Mouse (Mus musculus) hindbrain, embryonic 13.5 days (tissue): Measurements from ENCODE around the gene Itga5. TPM values are rescaled to one million over a fixed set of nuclear protein-coding genes. Genes with fewer than 3 reads are reported as not detected.

Source experiments
- ATAC-seq: fragments of 200-750 bp; cut with Nextera tagmentation; 2 replicates; pipeline ENCODE4 v1.8.0; 2017; ENCODE audit warnings: moderate TSS enrichment; ENCODE audit not compliant: low FRiP score
- H3K27ac ChIP-seq: fragments of 300-500 bp; sonication (generic); 2 replicates; pipeline ENCODE4 v1.5.1; 2015; ENCODE audit warnings: inconsistent platforms, mild to moderate bottlenecking, moderate library complexity
- H3K27me3 ChIP-seq: fragments of 300-500 bp; sonication (generic); 2 replicates; pipeline ENCODE4 v1.6.1; 2015; ENCODE audit warnings: mild to moderate bottlenecking, inconsistent platforms
- H3K36me3 ChIP-seq: fragments of 300-500 bp; sonication (generic); 2 replicates; pipeline ENCODE4 v1.6.1; 2015; ENCODE audit warnings: mild to moderate bottlenecking, inconsistent platforms
- H3K4me1 ChIP-seq: fragments of 300-500 bp; sonication (generic); replicated peaks from 2 replicates; pipeline ENCODE4 v1.6.1; 2015; ENCODE audit warnings: inconsistent platforms
- H3K4me2 ChIP-seq: fragments of 300-500 bp; sonication (generic); 2 replicates; pipeline ENCODE4 v1.6.1; 2015; ENCODE audit warnings: inconsistent platforms, mild to moderate bottlenecking, moderate library complexity
- H3K4me3 ChIP-seq: fragments of 300-500 bp; sonication (generic); 2 replicates; pipeline ENCODE4 v1.5.1; 2015; ENCODE audit warnings: mild to moderate bottlenecking, inconsistent platforms
- H3K9ac ChIP-seq: fragments of 300-500 bp; sonication (generic); 2 replicates; pipeline ENCODE4 v1.6.1; 2015; ENCODE audit warnings: mild to moderate bottlenecking, inconsistent platforms
- H3K9me3 ChIP-seq: fragments of 300-500 bp; sonication (generic); 2 replicates; pipeline ENCODE4 v1.6.1; 2016; ENCODE audit warnings: inconsistent platforms
- WGBS: fragments of 180-500 bp; shearing (Covaris S2); methylation state at CpG from one replicate; pipeline ENCODE4 v1.1.7; 2015; 5-methylcytosine and 5-hydroxymethylcytosine counted together
- polyA plus RNA-seq: library from polyadenylated mRNA; unstranded; fragments of >200 nt; fragmentation: Nextera tagmentation; extraction: Ambion mirVana; gene quantifications from 2 replicates; pipeline ENCODE4 v1.2.1, GENCODE M21; 2015

Itga5 gene
- polyA plus RNA-seq, 1 experiment from 2014 or later: 8.6 TPM

DNA sequence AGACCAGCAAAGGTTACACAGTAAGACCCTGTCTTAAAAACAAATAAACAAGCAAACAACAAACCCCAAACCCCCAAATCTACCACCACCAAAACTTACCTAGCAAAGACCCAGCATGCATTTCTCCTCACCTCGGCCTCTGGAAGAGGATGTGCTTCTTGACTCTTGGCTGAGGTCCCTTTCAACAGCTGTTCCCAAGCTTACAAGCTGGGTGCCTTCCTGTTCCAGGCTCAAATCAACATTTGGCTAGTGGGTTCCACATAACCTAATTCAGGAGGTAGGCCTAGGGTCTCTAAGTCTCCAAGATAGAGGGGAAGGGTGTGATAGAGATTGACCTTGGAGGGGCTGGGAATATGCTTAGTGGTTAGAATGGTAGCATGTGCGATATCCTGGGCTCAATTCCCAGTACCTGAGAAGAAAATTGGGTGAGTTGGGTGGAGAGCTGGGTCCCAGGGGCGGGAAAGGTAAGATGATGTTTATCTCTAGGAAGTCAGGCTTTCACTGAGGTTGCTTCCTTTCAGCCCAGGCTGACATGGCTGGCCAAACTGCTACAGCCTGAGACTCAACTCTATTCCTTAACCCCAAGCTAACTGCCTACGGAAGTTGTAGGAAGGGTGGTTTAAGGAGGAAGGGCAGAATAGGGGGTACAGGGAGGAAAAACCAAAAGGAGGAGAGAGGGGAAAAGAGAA is 8.7 kb upstream of the Itga5 start:
- peaks cover 19% of the 10 kb centered on the region for H3K4me1 ChIP-seq
- H3K27me3 ChIP-seq: no peaks in the 10 kb centered on the region
- no peaks in the 10 kb centered on the region for H3K9me3 ChIP-seq
- 91% methylated on average over 4 of the region's 4 CpGs for WGBS
- H3K36me3 ChIP-seq: no peaks in the 10 kb centered on the region
- no peak overlapping the region for H3K4me3 ChIP-seq
- H3K27ac ChIP-seq: no peak overlapping the region
- ATAC-seq: no peak
- no peak overlapping the region for H3K9ac ChIP-seq
- H3K4me2 ChIP-seq: no peak overlapping the region

DNA sequence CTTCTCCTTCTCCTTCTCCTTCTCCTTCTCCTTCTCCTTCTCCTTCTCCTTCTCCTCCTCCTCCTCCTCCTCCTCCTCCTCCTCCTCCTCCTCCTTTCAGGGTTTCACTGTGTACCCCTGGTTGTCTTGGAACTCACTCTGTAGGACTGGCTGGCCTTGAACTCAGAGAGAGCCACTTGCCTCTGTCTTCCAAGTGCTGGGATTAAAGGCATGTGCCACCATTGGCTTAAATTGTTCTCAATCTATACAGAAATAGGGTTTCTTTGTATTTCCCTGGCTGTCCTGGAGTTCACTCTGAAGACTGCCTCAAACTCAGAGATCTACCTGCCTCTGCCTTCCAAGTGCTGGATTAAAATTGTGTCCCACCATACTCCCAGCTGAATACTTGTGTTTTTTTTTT is 5.9 kb upstream of the Itga5 start:
- Histone ChIP-seq H3K36me3 (no peaks in the 10 kb centered on the region), H3K27me3 (peaks cover 16% of the 10 kb centered on the region), H3K4me2 (no peak overlapping the region), H3K9me3 (no peaks in the 10 kb centered on the region), H3K9ac (no peak overlapping the region), H3K4me3 (no peak overlapping the region), H3K27ac (no peak overlapping the region), H3K4me1 (peaks cover 4% of the 10 kb centered on the region; the same call in 1 of the 2 replicates)
- no peak for ATAC-seq

DNA sequence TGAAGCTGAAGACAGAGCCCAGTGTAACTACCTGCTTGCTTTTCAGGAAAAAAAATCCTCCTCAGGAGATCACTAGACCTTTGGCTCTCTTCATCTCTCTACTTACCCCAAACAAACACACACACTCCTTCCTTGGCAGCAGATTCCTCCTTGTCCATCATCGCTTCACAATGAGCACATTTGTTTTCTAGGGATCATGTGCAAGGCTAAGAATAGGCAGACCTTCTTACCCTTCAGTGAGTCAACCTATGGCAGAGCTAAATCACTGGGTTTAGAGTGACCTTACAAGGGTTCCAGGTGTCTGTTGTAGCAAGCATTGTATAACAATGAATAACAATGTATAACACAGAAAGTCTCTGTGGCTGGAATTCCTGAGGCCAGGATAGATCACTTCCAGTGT is 5.2 kb upstream of the Itga5 start:
- H3K4me2 ChIP-seq: no peak overlapping the region
- H3K4me3 ChIP-seq: no peak overlapping the region
- no peak for ATAC-seq
- H3K36me3 ChIP-seq: no peaks in the 10 kb centered on the region
- no peak overlapping the region for H3K27ac ChIP-seq
- peaks cover 10% of the 10 kb centered on the region for H3K4me1 ChIP-seq
- H3K27me3 ChIP-seq: peaks cover 23% of the 10 kb centered on the region
- no peaks in the 10 kb centered on the region for H3K9me3 ChIP-seq
- 89% methylated on average over 1 of the region's 1 CpGs for whole genome bisulfite sequencing
- H3K9ac ChIP-seq: no peak overlapping the region

DNA sequence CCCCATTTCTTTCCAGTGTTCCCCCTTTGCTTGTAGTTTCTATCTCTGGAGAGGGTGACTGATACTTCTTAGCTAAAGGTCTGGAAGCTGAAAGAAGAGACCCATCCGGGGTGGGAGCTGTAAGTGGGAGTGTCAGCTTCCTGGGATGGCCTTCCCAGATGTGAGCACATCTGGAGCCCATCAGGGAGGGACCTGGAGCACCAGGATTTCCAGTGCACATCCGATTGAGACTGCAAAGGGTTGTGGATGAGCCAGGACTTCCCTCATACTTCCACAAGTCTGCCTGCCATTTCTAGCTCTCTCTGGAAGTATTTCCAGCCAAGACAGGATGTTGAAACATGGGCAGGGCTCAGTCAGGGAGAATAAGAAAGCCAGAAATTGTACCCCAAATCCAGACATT is 4.6 kb upstream of the Itga5 start:
- Histone ChIP-seq H3K9me3 (no peaks in the 10 kb centered on the region), H3K36me3 (no peaks in the 10 kb centered on the region), H3K4me3 (no peak overlapping the region), H3K4me1 (peaks cover 11% of the 10 kb centered on the region), H3K4me2 (no peak overlapping the region), H3K27me3 (peaks cover 29% of the 10 kb centered on the region), H3K9ac (no peak overlapping the region), H3K27ac (no peak overlapping the region)
- ATAC-seq: no peak
- 35% methylated on average over 2 of the region's 2 CpGs for WGBS

DNA sequence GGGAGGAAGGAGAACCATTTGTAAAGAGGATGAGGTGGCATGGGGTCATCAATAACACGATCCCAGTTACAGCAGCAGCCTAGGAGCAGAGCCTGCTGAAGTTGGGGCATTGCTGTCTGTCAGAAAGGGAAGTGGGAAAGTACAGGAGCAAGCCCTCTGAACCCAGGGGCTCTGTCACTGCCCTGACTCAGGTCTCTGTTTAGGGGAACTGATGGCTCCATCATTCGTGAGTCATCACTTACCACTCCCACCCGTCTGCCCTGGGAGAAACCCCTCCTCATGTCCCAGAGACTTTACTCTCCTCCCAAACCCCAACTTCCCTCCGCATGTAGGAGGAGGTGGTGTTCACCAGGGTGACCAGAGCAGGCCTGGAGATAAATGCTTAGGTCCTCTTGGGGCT is 3.9 kb upstream of the Itga5 start:
- Histone ChIP-seq H3K27ac (no peak overlapping the region), H3K27me3 (peaks cover 36% of the 10 kb centered on the region), H3K9me3 (no peaks in the 10 kb centered on the region), H3K9ac (no peak overlapping the region), H3K4me1 (peaks cover 18% of the 10 kb centered on the region), H3K4me2 (no peak overlapping the region), H3K4me3 (no peak overlapping the region), H3K36me3 (no peaks in the 10 kb centered on the region)
- no peak for ATAC-seq
- 57% methylated on average over 4 of the region's 4 CpGs for WGBS

DNA sequence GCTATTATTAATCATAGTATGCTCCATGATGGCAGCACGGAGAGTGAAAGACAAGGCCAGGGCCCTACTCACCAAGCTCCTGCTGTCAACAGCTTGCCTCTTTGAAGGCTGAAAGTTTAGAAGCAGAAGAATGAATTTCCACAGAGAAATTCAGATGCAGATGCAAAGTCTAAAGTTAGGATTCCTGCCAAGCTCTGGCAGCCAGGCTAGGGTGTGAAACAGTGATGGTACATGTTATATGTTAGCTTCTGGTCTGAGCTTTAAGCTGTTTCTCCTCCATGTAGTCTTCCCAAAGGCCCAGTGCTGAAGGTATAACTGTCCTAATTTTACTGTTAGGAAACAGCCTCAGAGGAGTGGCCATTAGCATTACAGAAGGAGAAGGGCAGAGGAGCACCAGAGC is 2.6 kb upstream of the Itga5 start:
- Histone ChIP-seq H3K27me3 (peaks cover 49% of the 10 kb centered on the region), H3K9me3 (no peaks in the 10 kb centered on the region), H3K4me3 (no peak overlapping the region), H3K27ac (no peak overlapping the region), H3K9ac (no peak overlapping the region), H3K36me3 (no peaks in the 10 kb centered on the region), H3K4me1 (peaks cover 21% of the 10 kb centered on the region), H3K4me2 (no peak overlapping the region)
- WGBS: 56% methylated on average over 1 of the region's 1 CpGs
- no peak for ATAC-seq

DNA sequence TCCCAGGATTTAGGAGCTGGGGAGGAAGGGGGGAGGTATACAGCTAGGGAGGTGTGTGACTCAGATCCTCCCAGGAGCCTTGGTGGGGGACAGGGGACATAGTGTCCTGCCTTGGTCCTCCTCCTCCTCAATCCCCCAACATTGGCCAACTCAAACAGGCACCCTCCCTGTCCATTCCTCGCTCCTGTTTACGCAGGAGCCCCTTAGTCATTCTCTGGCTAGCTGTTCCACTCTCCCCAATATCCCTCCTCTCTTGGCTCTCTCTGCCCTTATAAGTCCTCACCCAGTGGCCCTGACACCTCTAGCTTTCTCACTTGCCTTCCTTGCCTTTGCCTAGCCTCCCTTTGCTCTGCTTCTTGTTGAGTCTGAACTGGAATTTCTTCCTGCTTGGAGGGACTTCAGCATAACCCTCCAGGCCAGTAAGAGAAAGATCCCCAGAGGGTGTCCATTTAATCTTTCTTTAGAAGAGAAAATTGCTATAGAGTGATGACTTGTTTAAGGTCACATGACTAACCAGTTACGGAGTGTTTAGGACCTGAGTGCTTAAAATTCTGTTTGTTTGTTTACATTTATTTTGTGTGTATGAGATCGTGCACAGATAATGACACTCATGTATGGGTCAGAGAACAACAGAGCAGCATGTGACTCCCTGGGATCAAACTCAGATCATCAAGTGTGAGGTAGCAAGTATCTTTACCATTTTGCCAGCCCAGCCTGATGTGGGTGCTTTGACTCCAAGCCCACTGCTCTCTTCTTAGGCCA is 1.8 kb upstream of the Itga5 start:
- H3K36me3 ChIP-seq: no peaks in the 10 kb centered on the region
- ATAC-seq: no peak
- no peak overlapping the region for H3K9ac ChIP-seq
- WGBS: 83% methylated on average over 4 of the region's 4 CpGs
- no peak overlapping the region for H3K4me2 ChIP-seq
- H3K27ac ChIP-seq: no peak overlapping the region
- peaks cover 21% of the 10 kb centered on the region for H3K4me1 ChIP-seq
- H3K27me3 ChIP-seq: peaks cover 49% of the 10 kb centered on the region
- H3K9me3 ChIP-seq: no peaks in the 10 kb centered on the region
- no peak overlapping the region for H3K4me3 ChIP-seq

DNA sequence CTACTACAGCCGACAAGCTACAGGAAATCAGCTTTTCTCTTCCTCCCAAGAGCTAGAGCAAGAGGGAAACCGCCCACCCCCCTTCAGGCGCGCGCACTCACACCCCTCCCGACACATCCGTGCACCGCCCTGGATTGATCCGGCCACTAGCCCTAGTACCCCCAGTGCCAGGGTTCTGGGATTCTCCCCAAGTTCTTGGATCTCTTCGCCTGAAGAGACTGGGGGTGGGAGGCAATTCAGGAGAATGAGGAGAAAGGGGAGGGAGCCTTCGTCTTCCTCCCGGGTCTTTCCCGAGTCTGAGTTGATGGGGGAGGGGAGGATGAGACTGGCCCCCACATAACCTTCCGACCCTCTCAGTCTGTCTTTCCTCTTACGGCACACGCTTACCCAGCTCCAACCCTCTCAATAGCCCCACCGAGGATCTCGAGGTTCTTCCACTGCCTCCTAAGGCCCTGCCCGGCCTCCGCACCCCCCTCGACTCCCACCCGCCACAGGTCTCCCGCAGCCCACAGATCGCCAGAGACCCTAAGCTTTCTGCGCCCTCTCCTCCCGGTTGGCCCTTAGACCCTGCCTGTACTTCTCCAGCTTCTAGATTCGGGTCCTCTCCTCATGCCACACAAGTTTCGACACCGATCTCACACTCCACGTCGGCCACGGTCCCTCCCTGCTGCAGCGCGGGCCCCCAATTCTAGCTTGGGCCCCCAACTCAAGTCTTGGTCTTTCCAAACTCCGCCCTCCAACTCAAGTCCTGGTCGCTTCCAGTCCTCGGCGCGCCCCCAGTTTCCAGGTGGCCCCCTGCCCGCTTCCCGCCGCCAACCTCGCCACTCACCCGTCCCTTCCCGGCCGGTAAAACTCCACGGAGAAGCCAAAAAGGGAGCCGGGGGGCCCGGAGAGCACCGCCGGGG is 840 bp downstream of the Itga5 start:
- Histone ChIP-seq H3K9me3 (no peaks in the 10 kb centered on the region), H3K36me3 (no peaks in the 10 kb centered on the region), H3K9ac (peak overlapping the region; percentile 78), H3K27me3 (peaks cover 49% of the 10 kb centered on the region), H3K4me1 (peaks cover 21% of the 10 kb centered on the region), H3K27ac (no peak overlapping the region), H3K4me2 (peak overlapping the region; percentile 88), H3K4me3 (peak overlapping the region; percentile 53)
- ATAC-seq: peak; percentile 56
- 1% methylated on average over 50 of the region's 51 CpGs for WGBS

DNA sequence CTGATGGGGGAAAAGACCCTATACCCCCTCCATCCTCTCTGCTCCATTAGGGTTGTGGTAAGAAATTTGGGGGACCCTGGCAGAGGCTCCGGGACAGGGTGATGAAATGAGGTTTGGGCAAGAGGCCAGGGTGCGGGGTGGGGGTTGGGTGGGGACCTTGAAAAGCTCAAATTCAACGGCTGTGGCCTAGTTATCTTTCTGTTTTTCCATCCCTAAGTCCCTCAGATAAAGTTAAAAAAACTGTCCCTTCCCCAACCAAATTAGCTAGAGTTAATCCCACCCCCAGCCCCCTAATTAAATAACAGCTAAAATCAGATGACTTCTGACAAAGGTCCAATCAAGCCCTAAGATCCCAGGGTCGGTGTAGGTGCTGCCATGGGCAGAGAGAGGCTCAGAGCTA is 1.8 kb downstream of the Itga5 start:
- Histone ChIP-seq H3K9me3 (no peaks in the 10 kb centered on the region), H3K4me1 (peaks cover 21% of the 10 kb centered on the region), H3K27me3 (peaks cover 49% of the 10 kb centered on the region), H3K9ac (no peak overlapping the region), H3K4me2 (peak overlapping the region; percentile 88), H3K4me3 (peak overlapping the region; percentile 53; the same call in 1 of the 2 replicates), H3K36me3 (no peaks in the 10 kb centered on the region), H3K27ac (no peak overlapping the region)
- ATAC-seq: no peak
- WGBS: 59% methylated on average over 4 of the region's 4 CpGs

DNA sequence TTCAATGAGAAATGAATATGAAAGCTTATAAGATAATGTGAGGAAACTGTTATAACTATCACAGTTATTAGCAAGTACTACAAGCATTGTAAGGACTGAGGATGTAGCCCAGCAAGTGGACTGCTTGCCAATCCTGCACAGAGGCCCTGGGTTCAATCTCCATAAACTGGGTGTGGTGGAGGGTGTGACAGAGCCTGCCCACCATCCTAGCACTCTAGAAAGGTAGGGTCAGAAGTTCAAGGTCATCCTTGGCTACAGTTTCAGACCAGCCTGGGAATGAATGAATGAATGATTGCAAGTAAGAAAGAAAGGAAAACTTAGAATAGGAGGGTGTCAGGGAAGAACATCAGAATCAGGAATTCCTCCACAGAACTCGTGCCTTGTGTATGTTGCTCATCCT is 2.8 kb downstream of the Itga5 start:
- Histone ChIP-seq H3K9me3 (no peaks in the 10 kb centered on the region), H3K4me3 (no peak overlapping the region), H3K27ac (no peak overlapping the region), H3K27me3 (peaks cover 43% of the 10 kb centered on the region), H3K4me2 (no peak overlapping the region), H3K9ac (no peak overlapping the region), H3K4me1 (peaks cover 25% of the 10 kb centered on the region), H3K36me3 (no peaks in the 10 kb centered on the region)
- ATAC-seq: no peak
- 63% methylated on average over 1 of the region's 1 CpGs for WGBS

DNA sequence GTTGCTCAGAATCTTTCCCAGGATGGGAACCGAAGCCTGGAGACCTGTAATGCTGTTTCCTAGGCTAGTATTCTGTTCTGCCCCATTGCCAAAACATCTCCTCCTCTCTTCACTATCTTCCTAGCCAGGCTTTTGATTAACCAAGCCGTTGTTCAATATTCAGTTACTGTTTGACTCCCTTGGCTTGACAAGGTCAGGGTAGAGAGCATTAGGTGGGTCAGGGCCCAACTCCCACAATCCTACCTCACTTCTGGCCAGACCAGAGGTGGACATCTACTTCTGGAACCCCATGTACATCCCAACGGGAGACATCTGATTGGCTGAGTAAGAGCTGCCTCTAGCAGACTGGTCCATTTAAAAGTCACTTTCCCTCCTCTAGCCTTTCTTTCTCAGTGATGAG is 3.6 kb downstream of the Itga5 start:
- 93% methylated on average over 3 of the region's 3 CpGs for WGBS
- H3K4me3 ChIP-seq: no peak overlapping the region
- no peak for ATAC-seq

DNA sequence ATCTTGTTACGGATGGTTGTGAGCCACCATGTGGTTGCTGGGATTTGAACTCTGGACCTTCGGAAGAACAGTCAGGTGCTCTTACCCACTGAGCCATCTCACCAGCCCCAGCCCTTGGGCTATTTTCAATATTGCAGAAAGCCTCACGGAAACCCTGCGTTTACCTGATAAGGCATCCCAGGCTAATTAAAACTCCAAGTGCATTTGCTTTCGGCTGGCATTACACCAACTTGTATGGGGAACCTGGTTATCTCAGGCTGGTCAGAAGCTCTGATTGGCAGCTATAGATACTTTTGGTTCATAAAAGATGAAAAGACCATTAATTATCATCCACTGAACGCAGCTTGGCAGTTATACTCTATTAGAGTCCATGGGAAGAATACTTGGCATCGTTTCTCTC is 4.2 kb downstream of the Itga5 start:
- WGBS: 95% methylated on average over 7 of the region's 7 CpGs
- no peak for ATAC-seq

More for the DNA sequence above, 3.6 kb downstream of the Itga5 start:
- Histone ChIP-seq H3K9ac (no peak overlapping the region), H3K36me3 (no peaks in the 10 kb centered on the region), H3K4me2 (no peak overlapping the region), H3K4me1 (peaks cover 28% of the 10 kb centered on the region), H3K27me3 (peaks cover 37% of the 10 kb centered on the region), H3K9me3 (no peaks in the 10 kb centered on the region), H3K27ac (no peak overlapping the region)

More for the DNA sequence above, 4.2 kb downstream of the Itga5 start:
- Histone ChIP-seq H3K27me3 (peaks cover 31% of the 10 kb centered on the region), H3K36me3 (no peaks in the 10 kb centered on the region), H3K9me3 (no peaks in the 10 kb centered on the region), H3K4me2 (no peak overlapping the region), H3K9ac (no peak overlapping the region), H3K4me3 (no peak overlapping the region), H3K27ac (no peak overlapping the region), H3K4me1 (peaks cover 28% of the 10 kb centered on the region)
